Mouse (Mus musculus) gastrocnemius, postnatal 10 days (tissue): ENCODE measurements around the gene Arl8a. TPM values are rescaled to one million over a fixed set of nuclear protein-coding genes. Genes with fewer than 3 reads are reported as not detected.

Experiments used
- DNase-seq: peaks from one replicate; pipeline ENCODE4 v3.0.0; 2021; ENCODE audit warnings: mixed read lengths
- total RNA-seq, 2 experiments: library from RNA; stranded (reverse); gene quantifications; 2 replicates each; pipeline ENCODE4 v1.2.3; 2021

Gene Arl8a
- total RNA-seq, 2 experiments from 2014 or later, result 32.3 to 39.9 TPM

DNA sequence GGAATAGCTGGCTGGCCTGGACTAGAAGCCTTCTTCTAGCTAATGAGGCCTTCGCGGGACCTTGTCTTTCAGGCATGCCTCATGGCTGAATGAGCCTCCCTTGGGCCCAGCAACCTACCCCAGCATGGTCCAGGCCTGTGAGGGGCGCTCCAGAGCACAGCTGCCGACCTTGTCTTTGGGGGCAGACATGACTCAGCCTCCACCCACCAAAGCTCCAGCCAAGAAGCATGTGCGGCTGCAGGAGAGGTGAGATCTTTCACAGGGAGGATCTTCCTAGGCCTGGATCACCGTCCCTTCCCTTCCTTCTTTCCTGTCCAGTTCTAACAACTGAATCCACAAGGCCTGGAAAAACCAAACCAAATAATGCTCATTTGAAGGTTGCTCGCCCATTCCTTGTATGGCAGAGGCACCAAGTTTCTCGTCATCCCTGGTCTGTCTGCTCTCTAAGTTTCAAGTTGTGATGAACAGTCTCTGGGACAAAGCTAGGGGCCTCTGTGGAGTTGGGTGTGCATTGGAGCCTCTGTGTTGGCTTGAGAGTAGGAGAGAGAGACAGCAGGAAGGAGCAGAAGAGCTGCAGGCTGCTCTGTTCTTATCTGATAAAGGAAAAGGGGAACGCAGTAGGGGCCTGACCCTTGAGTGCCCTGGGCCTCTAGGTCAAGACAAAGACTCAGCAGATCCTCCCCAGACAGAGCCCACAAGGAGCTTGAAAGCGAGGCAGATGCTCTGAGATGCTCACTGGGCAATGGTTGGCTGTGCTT lies 12.8 kb upstream of the Arl8a start:
- no peak for DNase-seq

- no peak for DNase-seq
Observed at GRCm38 (mm10) chr1:135135111-135135787, 11.4 kb upstream of the Arl8a start.

DNA sequence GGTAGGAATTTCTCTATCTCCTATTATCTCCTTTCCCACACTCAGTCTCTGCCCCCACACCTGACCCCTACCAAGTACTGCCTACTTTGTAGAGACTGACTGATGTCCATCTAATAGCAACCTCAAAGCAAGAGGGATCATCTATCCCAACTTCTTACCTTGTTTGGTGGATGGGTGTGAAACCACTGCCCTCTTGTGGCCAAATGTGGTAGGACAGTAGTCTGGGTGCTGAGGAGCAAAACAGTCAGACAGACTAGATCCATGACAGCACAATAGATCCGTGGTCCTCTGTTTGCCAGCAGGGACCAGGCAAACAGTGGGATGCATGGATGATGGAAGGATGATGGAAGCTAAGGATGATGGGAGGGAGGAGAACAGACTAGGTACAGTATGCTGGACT lies 10.1 kb upstream of the Arl8a start:
- peak; percentile 73 for DNase-seq

DNA sequence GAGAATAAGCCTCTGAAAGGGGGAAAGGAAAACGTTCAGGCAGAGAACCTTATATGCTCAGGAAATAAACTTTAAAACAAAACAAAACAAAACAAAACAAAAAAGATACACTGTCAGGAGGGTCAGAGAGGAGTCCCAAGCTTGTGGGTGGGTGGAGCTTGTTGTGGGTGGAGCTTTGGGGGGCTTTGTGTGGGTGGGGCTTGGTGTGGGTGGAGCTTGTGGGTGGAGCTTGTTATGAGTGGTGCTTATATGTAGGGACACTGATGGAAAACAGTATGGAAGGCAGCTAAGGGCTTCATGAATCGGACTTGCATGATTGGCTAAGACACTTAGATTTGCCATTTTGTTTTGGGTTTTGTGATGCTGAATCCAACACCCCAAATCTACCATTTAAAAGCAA lies 6.7 kb upstream of the Arl8a start:
- DNase-seq, result no peak

GRCm38 (mm10) chr1:135142452-135142851 lies 4.2 kb upstream of the Arl8a start:
- no peak for DNase-seq

DNA sequence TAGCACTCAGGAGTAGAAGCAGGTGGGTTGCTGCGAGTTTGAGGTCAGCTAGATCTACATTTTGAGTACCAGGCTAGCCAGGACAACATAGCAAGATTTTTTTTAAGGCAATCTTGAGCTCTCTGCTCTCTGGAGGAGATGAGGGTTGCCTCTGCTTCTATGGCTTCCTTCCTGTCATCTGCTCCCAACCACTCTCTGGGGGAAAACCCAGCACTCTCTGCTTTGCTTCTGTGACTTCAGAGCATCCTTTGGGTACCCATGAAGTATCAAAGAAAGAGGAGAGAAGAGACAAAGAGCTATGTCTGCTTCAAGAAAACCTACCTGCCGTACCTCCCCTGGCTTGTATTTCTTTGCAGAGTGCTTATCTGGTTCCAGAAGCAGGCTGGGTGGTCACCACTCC lies 2.7 kb upstream of the Arl8a start:
- no peak for DNase-seq

- DNase-seq, result peak; percentile 86
Observed at GRCm38 (mm10) chr1:135146946-135147701, 500 bp downstream of the Arl8a start.

DNA sequence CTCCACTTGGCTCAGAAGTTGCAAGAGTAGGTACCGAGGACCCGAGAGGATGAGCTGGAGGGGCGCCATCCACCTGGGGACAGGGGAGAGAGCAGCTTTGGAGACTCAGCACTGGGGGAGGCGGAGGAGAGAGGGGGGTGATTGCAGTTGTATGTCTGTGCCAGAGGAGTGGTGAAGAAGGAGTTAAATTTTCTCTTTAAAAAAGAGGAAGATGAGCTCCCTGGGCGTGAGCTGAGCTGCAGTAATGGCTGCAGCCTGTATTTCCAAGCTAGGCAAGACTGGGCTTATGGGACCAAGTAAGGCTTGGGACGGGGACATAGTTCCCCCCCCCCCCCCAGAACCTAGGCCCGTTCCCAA lies 1.1 kb downstream of the Arl8a start:
- no peak for DNase-seq

- DNase-seq, result no peak
Observed at GRCm38 (mm10) chr1:135148476-135148875, 1.9 kb downstream of the Arl8a start.

GRCm38 (mm10) chr1:135148996-135149395 lies 2.4 kb downstream of the Arl8a start:
- DNase-seq, result no peak

DNA sequence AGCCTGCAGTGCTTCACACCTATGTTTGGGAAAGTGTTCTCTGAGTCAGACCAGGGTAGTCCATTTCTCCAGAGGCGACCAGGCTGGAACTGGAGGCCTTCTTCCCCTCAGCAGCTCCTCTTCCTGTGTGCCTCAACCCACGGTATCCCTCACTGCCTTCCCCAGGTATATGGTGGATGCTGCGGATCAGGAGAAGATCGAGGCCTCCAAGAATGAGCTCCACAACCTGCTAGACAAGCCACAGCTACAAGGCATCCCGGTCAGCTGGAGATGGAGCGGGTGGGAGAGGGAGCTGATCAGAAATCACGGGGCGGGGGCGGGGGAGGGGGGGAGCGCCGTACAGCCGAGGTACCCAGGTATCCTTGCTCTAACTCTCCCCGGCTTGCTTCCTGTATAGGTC lies 7.4 kb downstream of the Arl8a start:
- no peak for DNase-seq

- DNase-seq, result peak; percentile 70
Observed at GRCm38 (mm10) chr1:135154411-135154959, 7.9 kb downstream of the Arl8a start.

GRCm38 (mm10) chr1:135156300-135156699 lies 9.7 kb downstream of the Arl8a start:
- no peak for DNase-seq

DNA sequence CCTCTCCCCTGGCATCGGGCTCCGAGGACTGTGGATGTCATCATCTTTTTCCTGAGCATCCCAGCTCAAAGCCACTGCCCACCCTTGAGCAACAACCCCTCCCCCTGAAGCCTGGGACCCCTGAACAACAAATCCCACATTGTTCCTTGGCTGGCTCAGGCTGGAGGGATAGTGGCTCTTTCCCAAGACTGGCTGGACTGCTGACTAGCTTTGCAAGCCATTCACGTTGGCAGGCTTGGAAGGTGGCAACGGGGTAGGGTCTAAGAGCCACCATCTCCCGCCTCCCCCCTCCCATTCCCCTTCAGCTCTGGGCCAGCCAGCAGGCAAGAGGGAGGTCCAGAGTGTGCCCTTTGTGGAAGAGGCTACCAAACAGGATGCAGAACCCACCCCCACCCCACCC lies 12.0 kb downstream of the Arl8a start:
- no peak for DNase-seq

DNA sequence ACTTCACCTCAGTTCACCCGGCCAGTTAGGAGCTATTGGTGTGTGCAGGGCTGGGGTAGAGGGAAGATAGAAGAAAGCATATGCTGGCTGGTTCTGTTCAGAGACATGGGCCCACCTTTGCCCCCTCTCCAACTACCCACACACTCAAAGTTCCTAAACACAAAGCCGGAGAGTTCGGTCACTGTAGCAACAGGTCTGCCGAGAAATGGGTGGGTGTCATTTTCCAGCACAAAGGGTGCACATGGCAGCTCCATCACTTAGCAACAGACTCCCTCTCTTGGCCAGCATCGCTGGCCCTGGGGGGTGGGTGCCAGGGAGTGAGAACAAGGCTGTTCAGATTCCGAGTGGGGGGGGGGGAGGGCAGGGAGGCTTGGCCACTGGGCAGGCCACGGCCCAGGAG lies 12.4 kb downstream of the Arl8a start:
- no peak for DNase-seq

GRCm38 (mm10) chr1:135159556-135160123 lies 13.0 kb downstream of the Arl8a start:
- no peak for DNase-seq

DNA sequence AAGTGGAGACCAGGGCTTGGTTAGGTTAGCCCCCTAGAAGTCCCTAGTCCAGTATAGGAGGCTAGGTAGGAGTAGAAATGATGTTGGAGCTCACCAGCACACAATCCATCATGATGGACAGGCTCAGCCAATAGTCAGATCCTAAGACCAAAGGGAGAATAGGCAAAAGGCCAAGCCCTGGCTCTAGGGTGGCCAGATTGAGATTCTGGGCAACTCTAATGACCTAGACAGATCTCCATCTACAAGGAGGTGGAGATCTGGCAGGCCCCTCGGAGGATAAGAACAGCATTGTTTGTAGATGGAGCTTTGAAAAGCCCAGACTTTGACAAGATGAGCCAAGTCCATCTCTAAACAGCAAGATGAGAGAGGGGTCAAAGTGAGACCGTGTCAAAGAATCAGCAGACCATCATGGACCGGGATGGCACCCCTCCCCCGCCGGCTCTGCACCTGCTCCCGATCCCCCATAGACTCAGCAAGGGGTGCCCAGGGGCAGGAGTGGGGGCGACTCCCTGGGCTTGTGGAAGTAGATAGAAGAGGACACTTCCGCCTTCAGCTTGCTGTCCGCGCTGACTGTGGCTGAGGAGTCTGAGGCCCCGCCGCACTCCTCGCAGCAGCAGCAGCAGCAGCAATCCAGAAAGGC lies 13.9 kb downstream of the Arl8a start:
- no peak for DNase-seq

DNA sequence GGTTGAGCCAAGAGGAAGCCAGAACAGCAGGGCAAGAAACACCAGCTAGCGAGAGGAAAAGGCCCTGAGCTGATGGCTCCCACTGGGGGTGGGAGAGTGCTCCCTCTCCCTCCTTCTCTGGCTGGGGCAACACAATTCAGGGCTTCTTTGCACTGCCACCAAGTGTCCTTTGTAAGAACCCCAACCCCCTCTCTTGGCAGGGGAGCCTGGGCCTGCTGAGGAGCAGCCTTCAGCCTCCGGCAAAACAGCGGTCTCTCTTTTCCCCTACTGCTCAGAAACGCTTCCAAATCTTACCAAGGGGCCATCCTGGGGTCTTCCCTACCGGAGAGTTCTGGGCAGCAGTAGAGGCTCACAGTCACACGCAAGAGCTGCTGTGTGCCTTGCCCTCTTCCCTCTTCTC lies 16.1 kb downstream of the Arl8a start:
- DNase-seq, result no peak

GRCm38 (mm10) chr1:135167435-135167834 lies 20.8 kb downstream of the Arl8a start, which contains the start of gene Gpr37l1:
Gpr37l1 (minus strand) TSS chr1:135167681.
- no peak for DNase-seq

DNA sequence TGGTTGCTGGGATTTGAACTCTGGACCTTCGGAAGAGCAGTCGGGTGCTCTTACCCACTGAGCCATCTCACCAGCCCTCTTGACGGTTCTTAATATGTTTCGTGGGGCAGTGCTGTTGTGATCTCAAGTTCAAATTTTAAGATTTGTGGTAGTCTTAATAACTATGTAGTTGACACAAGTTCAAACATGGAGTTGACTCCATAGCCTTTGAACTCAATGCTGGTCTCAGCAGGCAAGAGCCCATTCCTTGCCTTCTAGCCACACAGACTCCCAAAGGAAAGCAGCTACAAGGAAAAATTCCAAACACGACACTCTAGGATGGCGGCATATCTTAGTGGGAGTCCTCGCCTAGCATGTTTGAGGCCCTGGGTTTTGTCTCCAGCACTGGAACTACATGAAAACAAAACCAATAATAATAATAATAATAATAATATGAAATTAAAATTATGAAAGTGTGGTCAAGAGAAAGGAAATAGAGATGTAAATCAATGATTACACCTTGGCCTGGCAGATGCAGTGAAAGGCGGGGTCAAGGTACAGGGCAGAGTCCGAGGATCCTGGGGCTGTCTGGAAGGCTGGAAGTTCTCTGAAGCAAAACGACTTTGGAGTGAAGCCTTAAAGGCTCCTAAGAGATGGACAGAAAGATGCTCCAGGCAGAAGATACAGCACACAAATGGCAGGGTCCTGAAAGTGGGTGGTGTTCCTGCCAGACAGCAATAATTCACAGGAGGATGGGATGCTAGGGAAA lies 22.0 kb downstream of the Arl8a start:
- DNase-seq, result no peak

DNA sequence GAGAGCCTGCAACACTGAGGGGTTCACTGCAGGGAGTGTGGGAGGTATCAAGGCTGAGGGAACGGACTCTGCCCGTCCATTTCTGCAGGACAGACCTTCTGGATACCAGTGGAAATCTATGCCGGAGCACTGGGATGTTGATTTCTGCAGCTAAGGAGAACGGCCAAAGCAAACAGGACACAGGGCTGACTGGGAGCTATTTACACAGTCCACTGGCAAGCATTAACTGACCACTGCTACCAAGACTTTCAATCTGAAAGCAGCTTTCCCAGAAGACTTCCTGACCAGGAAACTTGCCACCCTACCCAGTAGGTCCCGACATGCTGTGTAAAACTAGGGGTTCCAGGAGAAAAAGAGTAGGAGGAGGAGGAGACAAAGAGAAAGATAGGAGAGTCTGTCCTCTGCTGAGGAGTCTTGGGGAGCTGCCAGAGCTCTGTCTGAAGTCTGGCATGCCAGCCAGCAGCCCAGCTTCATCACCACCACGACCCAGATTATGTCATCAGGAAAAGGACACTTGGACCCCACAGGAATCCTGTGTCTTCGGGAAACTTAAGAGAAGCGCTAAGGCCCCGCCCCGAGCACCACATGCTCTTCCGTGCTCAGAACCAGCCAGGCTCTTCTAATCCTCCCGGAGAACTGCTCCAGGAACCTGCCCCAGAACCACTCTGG lies 23.1 kb downstream of the Arl8a start:
- no peak for DNase-seq
